Mouse (Mus musculus) limb, embryonic 14.5 days (tissue): Measurements from ENCODE around the gene 6430571L13Rik. TPM values are rescaled to one million over a fixed set of nuclear protein-coding genes. Genes with fewer than 3 reads are reported as not detected.

Experiments used
- ATAC-seq: fragments of 200-750 bp; cut with Nextera tagmentation; 2 replicates; pipeline ENCODE4 v1.8.0; 2017; ENCODE audit warnings: low read depth, moderate number of reproducible peaks, moderate TSS enrichment; ENCODE audit not compliant: low FRiP score
- DNase-seq: peaks from one replicate; pipeline ENCODE4 v3.0.0-alpha.2; 2015; ENCODE audit warnings: low spot score
- H3K27ac ChIP-seq: fragments of 300-500 bp; sonication (generic); replicated peaks from 2 replicates; pipeline ENCODE4 v1.5.1; 2014; ENCODE audit warnings: low read depth, mild to moderate bottlenecking, low read length, moderate library complexity, mixed read lengths
- H3K27me3 ChIP-seq: fragments of 300-500 bp; sonication (generic); 2 replicates; pipeline ENCODE4 v1.6.1; 2014; ENCODE audit warnings: low read length, mixed read lengths; ENCODE audit not compliant: control insufficient read depth, insufficient read depth
- H3K36me3 ChIP-seq: fragments of 300-500 bp; sonication (generic); 2 replicates; pipeline ENCODE4 v1.6.1; 2014; ENCODE audit warnings: mild to moderate bottlenecking, low read length, moderate library complexity, mixed read lengths; ENCODE audit not compliant: control insufficient read depth, insufficient read depth
- H3K4me1 ChIP-seq: fragments of 300-500 bp; sonication (generic); 2 replicates; pipeline ENCODE4 v1.6.1; 2014; ENCODE audit warnings: antibody characterized with exemption, low read length, mixed read lengths; ENCODE audit not compliant: control insufficient read depth, insufficient read depth
- H3K4me2 ChIP-seq: fragments of 300-500 bp; sonication (generic); replicated peaks from 2 replicates; pipeline ENCODE4 v1.6.1; 2014; ENCODE audit warnings: low read depth, mild to moderate bottlenecking, low read length, moderate library complexity; ENCODE audit not compliant: severe bottlenecking
- H3K4me3 ChIP-seq: fragments of 300-500 bp; sonication (generic); replicated peaks from 2 replicates; pipeline ENCODE4 v1.5.1; 2014; ENCODE audit warnings: low read length
- H3K9ac ChIP-seq: fragments of 300-500 bp; sonication (generic); 2 replicates; pipeline ENCODE4 v1.6.1; 2014; ENCODE audit warnings: mild to moderate bottlenecking, low read depth, low read length, moderate library complexity; ENCODE audit not compliant: severe bottlenecking
- H3K9me3 ChIP-seq: fragments of 300-500 bp; sonication (generic); 2 replicates; pipeline ENCODE4 v1.6.1; 2016; ENCODE audit warnings: low read length; ENCODE audit not compliant: control insufficient read depth
- POLR2A ChIP-seq: fragments of 200-500 bp; IDR thresholded peaks from 2 replicates; pipeline ENCODE4 v1.8.0; 2012; ENCODE audit warnings: inconsistent platforms, mild to moderate bottlenecking, moderate library complexity, borderline replicate concordance; ENCODE audit not compliant: insufficient read depth, insufficient read length; ENCODE audit errors: extremely low read depth
- WGBS: fragments of 180-500 bp; shearing (Covaris S2); extraction: QIAGEN DNeasy Blood & Tissue Kit; methylation state at CpG from one replicate; pipeline ENCODE4 v1.1.7; 2014; 5-methylcytosine and 5-hydroxymethylcytosine counted together
- polyA plus RNA-seq, 2 experiments: library from polyadenylated mRNA; depleted of rRNA in 1 of 2; stranded (reverse) in 1 of 2; unstranded in 1 of 2; fragments of >200 nt; fragmentation: Nextera tagmentation in 1 of 2; extraction: Ambion mirVana in 1 of 2; gene quantifications; 2 replicates each; pipeline versions ENCODE4 v1.2.1 to v1.2.3; 2012 to 2014

The 6430571L13Rik gene
- polyA plus RNA-seq, 2 experiments, result 0.56 to 1.0 TPM

GRCm38 (mm10) chr9:107399491-107399971, 59.1 kb downstream of the 6430571L13Rik start, which contains the start of gene Cacna2d2:
Cacna2d2 (plus strand) TSS chr9:107399612.
- Histone ChIP-seq H3K9me3 (no peaks in the 10 kb centered on the region), H3K27me3 (peaks cover 66% of the 10 kb centered on the region), H3K9ac (peak within 1 kb of the TSS; percentile 61), H3K4me1 (peaks cover 5% of the 10 kb centered on the region; the same call in 1 of the 2 replicates), H3K36me3 (no peaks in the 10 kb centered on the region), H3K4me3 (peak within 1 kb of the TSS; percentile 68), H3K4me2 (peak within 1 kb of the TSS; percentile 98), H3K27ac (no peak within 1 kb of the TSS)
- no peak for TF ChIP-seq POLR2A
- WGBS, result 2% methylated on average over 13 of the region's 54 CpGs
- DNase-seq (peak; percentile 55), ATAC-seq (peak; percentile 70)

DNA sequence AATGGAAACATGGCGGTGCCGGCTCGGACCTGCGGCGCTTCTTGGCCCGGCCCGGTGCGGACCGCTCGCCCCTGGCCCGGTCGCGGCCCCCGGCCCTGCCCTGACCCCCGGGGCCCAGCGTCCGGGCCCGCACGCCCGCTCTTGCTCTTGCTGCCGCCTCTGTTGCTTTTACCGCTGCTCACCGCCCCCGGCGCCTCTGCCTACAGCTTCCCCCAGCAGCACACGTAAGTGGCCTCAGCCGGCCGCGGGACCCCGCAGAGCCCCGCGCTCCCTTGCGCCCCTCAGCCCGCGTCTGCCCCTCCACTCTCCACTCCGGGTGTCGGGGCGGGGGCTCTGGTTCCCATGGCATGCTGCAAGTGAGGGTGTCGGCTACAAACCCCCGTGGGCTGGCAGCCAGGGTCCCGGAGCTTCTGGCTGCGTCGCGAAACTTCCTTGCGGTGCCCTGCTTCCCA, 59.7 kb downstream of the 6430571L13Rik start:
- no peaks in the 10 kb centered on the region for H3K9me3 ChIP-seq
- peak; percentile 15; the same call in 1 of the 2 replicates for ATAC-seq

GRCm38 (mm10) chr9:107400666-107401285, 60.4 kb downstream of the 6430571L13Rik start:
- peak overlapping the region; percentile 98 for H3K4me2 ChIP-seq
- WGBS, result 9% methylated on average over 13 of the region's 13 CpGs
- H3K36me3 ChIP-seq, result no peaks in the 10 kb centered on the region
- peaks cover 5% of the 10 kb centered on the region; the same call in 1 of the 2 replicates for H3K4me1 ChIP-seq
- no peak for TF ChIP-seq POLR2A
- H3K4me3 ChIP-seq, result peak overlapping the region; percentile 68
- DNase-seq (no peak), ATAC-seq (no peak)
- peaks cover 66% of the 10 kb centered on the region for H3K27me3 ChIP-seq
- H3K9ac ChIP-seq, result peak overlapping the region; percentile 61; the same call in 1 of the 2 replicates
- no peaks in the 10 kb centered on the region for H3K9me3 ChIP-seq
- no peak overlapping the region for H3K27ac ChIP-seq

More for the DNA sequence above, 59.7 kb downstream of the 6430571L13Rik start:
- H3K4me2 ChIP-seq, result peak overlapping the region; percentile 98
- no peak overlapping the region for H3K27ac ChIP-seq
- 2% methylated on average over 23 of the region's 45 CpGs for WGBS
- DNase-seq, result no peak
- peaks cover 66% of the 10 kb centered on the region for H3K27me3 ChIP-seq
- H3K4me1 ChIP-seq, result peaks cover 5% of the 10 kb centered on the region; the same call in 1 of the 2 replicates
- TF ChIP-seq POLR2A, result no peak
- no peaks in the 10 kb centered on the region for H3K36me3 ChIP-seq
- H3K9ac ChIP-seq, result peak overlapping the region; percentile 61
- H3K4me3 ChIP-seq, result peak overlapping the region; percentile 68

Other genes starting within 250 kb of the 6430571L13Rik start
- gene Dock3, start 108.7 kb upstream of the 6430571L13Rik start, polyA plus RNA-seq (2012; rRNA removed), result 1.0 and 1.3 TPM in 2 replicates
- 0.55 and 1.2 TPM in 2 replicates for gene Dock3, start 108.7 kb upstream of the 6430571L13Rik start, polyA plus RNA-seq (2014; fragmentation: Nextera tagmentation; extraction: Ambion mirVana)
- gene Mapkapk3, start 50.7 kb upstream of the 6430571L13Rik start, polyA plus RNA-seq (2012; rRNA removed), result 8.3 and 9.7 TPM in 2 replicates
- gene Mapkapk3, start 50.7 kb upstream of the 6430571L13Rik start, polyA plus RNA-seq (2014; fragmentation: Nextera tagmentation; extraction: Ambion mirVana), result 12.7 and 15.2 TPM in 2 replicates
- gene Cish, start 44.6 kb upstream of the 6430571L13Rik start, polyA plus RNA-seq (2012; rRNA removed), result 8.4 and 12.1 TPM in 2 replicates
- gene Cish, start 44.6 kb upstream of the 6430571L13Rik start, polyA plus RNA-seq (2014; fragmentation: Nextera tagmentation; extraction: Ambion mirVana), result 5.1 and 5.6 TPM in 2 replicates
- gene Hemk1, start 2.3 kb upstream of the 6430571L13Rik start, polyA plus RNA-seq (2012; rRNA removed), result 24.9 and 32.9 TPM in 2 replicates
- gene Hemk1, start 2.3 kb upstream of the 6430571L13Rik start, polyA plus RNA-seq (2014; fragmentation: Nextera tagmentation; extraction: Ambion mirVana), result 12.2 and 12.8 TPM in 2 replicates
- 9.3 and 13.6 TPM in 2 replicates for gene Cacna2d2, start 59.0 kb downstream of the 6430571L13Rik start, polyA plus RNA-seq (2012; rRNA removed)
- 0.29 and 0.57 TPM in 2 replicates for gene Cacna2d2, start 59.0 kb downstream of the 6430571L13Rik start, polyA plus RNA-seq (2014; fragmentation: Nextera tagmentation; extraction: Ambion mirVana)
- 34.9 and 41.3 TPM in 2 replicates for gene Tmem115, start 193.3 kb downstream of the 6430571L13Rik start, polyA plus RNA-seq (2012; rRNA removed)
- 54.1 and 58.8 TPM in 2 replicates for gene Tmem115, start 193.3 kb downstream of the 6430571L13Rik start, polyA plus RNA-seq (2014; fragmentation: Nextera tagmentation; extraction: Ambion mirVana)
- 19.8 and 27.2 TPM in 2 replicates for gene Cyb561d2, start 201.6 kb downstream of the 6430571L13Rik start, polyA plus RNA-seq (2012; rRNA removed)
- 21.4 and 25.9 TPM in 2 replicates for gene Cyb561d2, start 201.6 kb downstream of the 6430571L13Rik start, polyA plus RNA-seq (2014; fragmentation: Nextera tagmentation; extraction: Ambion mirVana)
- 52.7 and 59.2 TPM in 2 replicates for gene Nprl2, start 201.6 kb downstream of the 6430571L13Rik start, polyA plus RNA-seq (2012; rRNA removed)
- gene Nprl2, start 201.6 kb downstream of the 6430571L13Rik start, polyA plus RNA-seq (2014; fragmentation: Nextera tagmentation; extraction: Ambion mirVana), result 37.6 and 38.6 TPM in 2 replicates
- 0.76 and 1.4 TPM in 2 replicates for gene Zmynd10, start 206.7 kb downstream of the 6430571L13Rik start, polyA plus RNA-seq (2012; rRNA removed)
- gene Zmynd10, start 206.7 kb downstream of the 6430571L13Rik start, polyA plus RNA-seq (2014; fragmentation: Nextera tagmentation; extraction: Ambion mirVana), result 1.2 TPM in 1 of 2 replicates, not detected in the other
- 74.7 and 78.4 TPM in 2 replicates for gene Rassf1, start 211.0 kb downstream of the 6430571L13Rik start, polyA plus RNA-seq (2012; rRNA removed)
- 67.6 and 73.2 TPM in 2 replicates for gene Rassf1, start 211.0 kb downstream of the 6430571L13Rik start, polyA plus RNA-seq (2014; fragmentation: Nextera tagmentation; extraction: Ambion mirVana)
- gene Tusc2, start 222.7 kb downstream of the 6430571L13Rik start, polyA plus RNA-seq (2012; rRNA removed), result 35.8 and 43.3 TPM in 2 replicates
- 42.1 and 43.0 TPM in 2 replicates for gene Tusc2, start 222.7 kb downstream of the 6430571L13Rik start, polyA plus RNA-seq (2014; fragmentation: Nextera tagmentation; extraction: Ambion mirVana)
- gene Hyal2, start 227.3 kb downstream of the 6430571L13Rik start, polyA plus RNA-seq (2012; rRNA removed), result 68.0 and 88.8 TPM in 2 replicates
- gene Hyal2, start 227.3 kb downstream of the 6430571L13Rik start, polyA plus RNA-seq (2014; fragmentation: Nextera tagmentation; extraction: Ambion mirVana), result 123 and 130 TPM in 2 replicates
- 11.1 TPM in 2 replicates for gene Hyal1, start 236.3 kb downstream of the 6430571L13Rik start, polyA plus RNA-seq (2012; rRNA removed)
- gene Hyal1, start 236.3 kb downstream of the 6430571L13Rik start, polyA plus RNA-seq (2014; fragmentation: Nextera tagmentation; extraction: Ambion mirVana), result 6.9 and 8.5 TPM in 2 replicates
- gene Naa80, start 238.3 kb downstream of the 6430571L13Rik start, polyA plus RNA-seq (2012; rRNA removed), result 38.7 and 57.8 TPM in 2 replicates
- 17.2 and 18.8 TPM in 2 replicates for gene Naa80, start 238.3 kb downstream of the 6430571L13Rik start, polyA plus RNA-seq (2014; fragmentation: Nextera tagmentation; extraction: Ambion mirVana)
- 1.4 and 1.9 TPM in 2 replicates for gene Hyal3, start 240.2 kb downstream of the 6430571L13Rik start, polyA plus RNA-seq (2012; rRNA removed)
- 1.2 and 1.5 TPM in 2 replicates for gene Hyal3, start 240.2 kb downstream of the 6430571L13Rik start, polyA plus RNA-seq (2014; fragmentation: Nextera tagmentation; extraction: Ambion mirVana)
- gene Ifrd2, start 247.0 kb downstream of the 6430571L13Rik start, polyA plus RNA-seq (2012; rRNA removed), result 57.3 and 62.6 TPM in 2 replicates
- 55.0 and 56.3 TPM in 2 replicates for gene Ifrd2, start 247.0 kb downstream of the 6430571L13Rik start, polyA plus RNA-seq (2014; fragmentation: Nextera tagmentation; extraction: Ambion mirVana)